In the genomic region with DNA sequence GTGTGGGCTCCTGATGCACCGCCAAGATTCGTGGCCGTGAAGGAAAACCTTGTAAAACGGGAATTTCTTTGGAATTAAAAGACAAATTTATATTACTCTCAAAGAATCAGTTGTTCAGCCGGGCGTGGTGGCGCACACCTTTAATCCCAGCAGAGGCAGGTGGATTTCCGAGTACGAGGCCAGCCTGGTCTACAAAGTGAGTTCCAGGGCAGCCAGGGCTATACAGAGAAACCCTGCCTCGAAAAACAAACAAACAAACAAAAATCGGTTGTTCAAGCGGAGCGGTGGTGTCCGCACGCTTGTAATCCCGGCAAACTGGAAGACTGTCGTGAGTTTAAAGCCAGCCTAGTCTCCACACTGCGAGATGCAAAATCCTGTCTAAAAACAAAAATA, we compare ENCODE assay signal across 8 mouse cellular contexts. TPM values are rescaled to one million over a fixed set of nuclear protein-coding genes. Genes with fewer than 3 reads are reported as not detected.
A peak's percentile ranks its signal among the peaks of the same experiment; 100 is the strongest.
DNase-seq lines count a peak whose midpoint lies in the region; ATAC-seq and TF ChIP-seq lines count a peak whose summit lies in the region.

No protein-coding gene starts in this region.

- TF ChIP-seq CTCF in olfactory bulb, adult 2 months (IDR thresholded peaks at IDR 0.05; ENCODE audit: insufficient read depth, low read depth, low read length): no peak

- no peaks in the 10 kb centered on the region for H3K27me3 ChIP-seq in lung, embryonic 16.5 days (ENCODE audit: control insufficient read depth, insufficient read depth, low read depth, low read length)
- no peaks in the 10 kb centered on the region for H3K27me3 ChIP-seq in forebrain, embryonic 11.5 days (ENCODE audit: control insufficient read depth, insufficient read depth, low read length)
- H3K27me3 ChIP-seq in limb, embryonic 12.5 days: no peaks in the 10 kb centered on the region

- H3K9me3 ChIP-seq in lung, embryonic 16.5 days (ENCODE audit: control insufficient read depth, low read length): no peaks in the 10 kb centered on the region
- H3K9me3 ChIP-seq in forebrain, embryonic 11.5 days (ENCODE audit: control insufficient read depth, low read length): no peaks in the 10 kb centered on the region
- no peaks in the 10 kb centered on the region for H3K9me3 ChIP-seq in limb, embryonic 12.5 days

- peak overlapping the region; percentile 66 for H3K9ac ChIP-seq in lung, embryonic 16.5 days (ENCODE audit: low read length)
- peak overlapping the region; percentile 9; the same call in 1 of the 2 replicates for H3K9ac ChIP-seq in forebrain, embryonic 11.5 days (ENCODE audit: low read length)
- H3K9ac ChIP-seq in limb, embryonic 12.5 days (replicated peaks): no peak overlapping the region

- H3K4me3 ChIP-seq in lung, embryonic 16.5 days (ENCODE audit: low read length): peak overlapping the region; percentile 73
- peak overlapping the region; percentile 57 for H3K4me3 ChIP-seq in forebrain, embryonic 11.5 days (ENCODE audit: low read depth, low read length)
- H3K4me3 ChIP-seq in limb, embryonic 12.5 days (replicated peaks): peak overlapping the region; percentile 77
- H3K4me3 ChIP-seq in olfactory bulb, adult 2 months (ENCODE audit: insufficient read depth, low read depth, low read length): peak overlapping the region; percentile 88

- DNase-seq in lung, postnatal 36 days: no peak
- no peak for DNase-seq in forebrain, embryonic 11.5 days (ENCODE audit: low spot score)
- DNase-seq in urinary bladder, postnatal 10 days (ENCODE audit: low spot score): no peak

- WGBS in lung, embryonic 16.5 days: 13% methylated on average over 18 of the region's 18 CpGs
- WGBS in forebrain, embryonic 11.5 days: 20% methylated on average over 18 of the region's 18 CpGs
- 23% methylated on average over 18 of the region's 18 CpGs for WGBS in limb, embryonic 12.5 days
- 10% methylated on average over 18 of the region's 18 CpGs for WGBS in olfactory bulb, adult 2 months

- H3K4me2 ChIP-seq in lung, embryonic 16.5 days (ENCODE audit: low read depth, low read length): peak overlapping the region; percentile 84
- H3K4me2 ChIP-seq in forebrain, embryonic 11.5 days (ENCODE audit: low read depth, low read length, severe bottlenecking): peak overlapping the region; percentile 79
- peak overlapping the region; percentile 92 for H3K4me2 ChIP-seq in limb, embryonic 12.5 days

- no peaks in the 10 kb centered on the region for H3K36me3 ChIP-seq in lung, embryonic 16.5 days (ENCODE audit: control insufficient read depth, insufficient read depth, low read length)
- H3K36me3 ChIP-seq in forebrain, embryonic 11.5 days (ENCODE audit: control insufficient read depth, insufficient read depth, low read length): no peaks in the 10 kb centered on the region
- peaks cover 2% of the 10 kb centered on the region; the same call in 1 of the 2 replicates for H3K36me3 ChIP-seq in limb, embryonic 12.5 days

- no peak for TF ChIP-seq POLR2A in olfactory bulb, adult 2 months (IDR thresholded peaks at IDR 0.05; ENCODE audit: insufficient read depth, low read depth, low read length)

- no peak for ATAC-seq in lung, embryonic 16.5 days (ENCODE audit: low read depth)
- 0 out of 2 replicates have a peak, but pooled peaks have one; percentile 24 for ATAC-seq in forebrain, embryonic 11.5 days (replicated peaks; ENCODE audit: low FRiP score)
- ATAC-seq in limb, embryonic 12.5 days (ENCODE audit: insufficient number of reproducible peaks, insufficient read depth, low FRiP score, low TSS enrichment, low read depth): peak; percentile 21; the same call in 1 of the 2 replicates
- ATAC-seq in erythroid progenitor cell, adult 5-6 weeks (replicated peaks; ENCODE audit: low FRiP score, poor library complexity, severe bottlenecking): no peak
- no peak for ATAC-seq in granulocyte monocyte progenitor cell, adult 5-6 weeks (replicated peaks; ENCODE audit: poor library complexity, severe bottlenecking)

- H3K27ac ChIP-seq in lung, embryonic 16.5 days (ENCODE audit: low read length): peak overlapping the region; percentile 25
- H3K27ac ChIP-seq in forebrain, embryonic 11.5 days (ENCODE audit: low read depth, low read length): no peak overlapping the region
- no peak overlapping the region for H3K27ac ChIP-seq in limb, embryonic 12.5 days
- no peak overlapping the region for H3K27ac ChIP-seq in olfactory bulb, adult 2 months (ENCODE audit: insufficient read depth, low read depth, low read length)

- H3K4me1 ChIP-seq in lung, embryonic 16.5 days (replicated peaks; ENCODE audit: control insufficient read depth, insufficient read depth, low read length): peaks cover 11% of the 10 kb centered on the region
- peaks cover 6% of the 10 kb centered on the region; the same call in 1 of the 2 replicates for H3K4me1 ChIP-seq in forebrain, embryonic 11.5 days (replicated peaks; ENCODE audit: control insufficient read depth, insufficient read depth, low read length)
- peaks cover 9% of the 10 kb centered on the region for H3K4me1 ChIP-seq in limb, embryonic 12.5 days (replicated peaks)
- peaks cover 8% of the 10 kb centered on the region for H3K4me1 ChIP-seq in olfactory bulb, adult 2 months (ENCODE audit: control insufficient read depth, insufficient read depth, low read length)

RNA-seq across cellular contexts. Expression of gene Rrp12, which starts 0.3 kb away (rescaled TPM):
- polyA plus RNA-seq in lung, embryonic 16.5 days (2015; fragmentation: Nextera tagmentation; extraction: Ambion mirVana): 9.9 and 11.4 TPM in 2 replicates
- polyA plus RNA-seq in forebrain, embryonic 11.5 days (2014; fragmentation: Nextera tagmentation; extraction: Ambion mirVana): 24.3 and 26.1 TPM in 2 replicates
- 22.8 and 23.2 TPM in 2 replicates for polyA plus RNA-seq in limb, embryonic 12.5 days (2016; fragmentation: Nextera tagmentation; extraction: Ambion mirVana)
- not detected in 2 replicates for polyA plus RNA-seq in olfactory bulb, adult 2 months (2012; ENCODE audit: insufficient read depth, insufficient read length, low replicate concordance, missing spikeins)
- 1.1 and 2.1 TPM in 2 replicates for total RNA-seq in erythroid progenitor cell, adult 5-6 weeks (2015; ENCODE audit: low replicate concordance)
- 1.2 TPM in 1 of 2 replicates, not detected in the other for total RNA-seq in erythroid progenitor cell, adult 5-6 weeks (2017; ENCODE audit: low replicate concordance)
- total RNA-seq in granulocyte monocyte progenitor cell, adult 5-6 weeks (2014; fragmentation: Nextera tagmentation): 14.8 and 22.3 TPM in 2 replicates
- 18.1 and 20.1 TPM in 2 replicates for total RNA-seq in granulocyte monocyte progenitor cell, adult 5-6 weeks (2017)

RNA-seq across cellular contexts. Expression of gene Pgam1, which starts 15.4 kb away (rescaled TPM):
- polyA plus RNA-seq in lung, embryonic 16.5 days (2015; fragmentation: Nextera tagmentation; extraction: Ambion mirVana): 609 and 641 TPM in 2 replicates
- 901 and 961 TPM in 2 replicates for polyA plus RNA-seq in forebrain, embryonic 11.5 days (2014; fragmentation: Nextera tagmentation; extraction: Ambion mirVana)
- polyA plus RNA-seq in limb, embryonic 12.5 days (2016; fragmentation: Nextera tagmentation; extraction: Ambion mirVana): 636 and 656 TPM in 2 replicates
- polyA plus RNA-seq in olfactory bulb, adult 2 months (2012; ENCODE audit: insufficient read depth, insufficient read length, low replicate concordance, missing spikeins): 261 and 289 TPM in 2 replicates
- total RNA-seq in erythroid progenitor cell, adult 5-6 weeks (2015; ENCODE audit: low replicate concordance): 102 and 109 TPM in 2 replicates
- 17.3 and 26.3 TPM in 2 replicates for total RNA-seq in erythroid progenitor cell, adult 5-6 weeks (2017; ENCODE audit: low replicate concordance)
- total RNA-seq in granulocyte monocyte progenitor cell, adult 5-6 weeks (2014; fragmentation: Nextera tagmentation): 865 and 869 TPM in 2 replicates
- total RNA-seq in granulocyte monocyte progenitor cell, adult 5-6 weeks (2017): 502 and 504 TPM in 2 replicates

RNA-seq across cellular contexts. Expression of gene Exosc1, which starts 36.9 kb away (rescaled TPM):
- polyA plus RNA-seq in lung, embryonic 16.5 days (2015; fragmentation: Nextera tagmentation; extraction: Ambion mirVana): 60.0 and 65.9 TPM in 2 replicates
- 83.9 and 87.5 TPM in 2 replicates for polyA plus RNA-seq in forebrain, embryonic 11.5 days (2014; fragmentation: Nextera tagmentation; extraction: Ambion mirVana)
- 78.5 and 81.9 TPM in 2 replicates for polyA plus RNA-seq in limb, embryonic 12.5 days (2016; fragmentation: Nextera tagmentation; extraction: Ambion mirVana)
- polyA plus RNA-seq in olfactory bulb, adult 2 months (2012; ENCODE audit: insufficient read depth, insufficient read length, low replicate concordance, missing spikeins): not detected in 2 replicates
- total RNA-seq in erythroid progenitor cell, adult 5-6 weeks (2015; ENCODE audit: low replicate concordance): 16.9 and 21.0 TPM in 2 replicates
- total RNA-seq in erythroid progenitor cell, adult 5-6 weeks (2017; ENCODE audit: low replicate concordance): 7.1 and 14.1 TPM in 2 replicates
- 62.5 and 87.5 TPM in 2 replicates for total RNA-seq in granulocyte monocyte progenitor cell, adult 5-6 weeks (2014; fragmentation: Nextera tagmentation)
- total RNA-seq in granulocyte monocyte progenitor cell, adult 5-6 weeks (2017): 69.5 and 82.4 TPM in 2 replicates

RNA-seq across cellular contexts. Expression of gene Zdhhc16, which starts 37.0 kb away (rescaled TPM):
- polyA plus RNA-seq in lung, embryonic 16.5 days (2015; fragmentation: Nextera tagmentation; extraction: Ambion mirVana): 82.3 and 84.4 TPM in 2 replicates
- 70.7 and 76.6 TPM in 2 replicates for polyA plus RNA-seq in forebrain, embryonic 11.5 days (2014; fragmentation: Nextera tagmentation; extraction: Ambion mirVana)
- 87.6 and 93.2 TPM in 2 replicates for polyA plus RNA-seq in limb, embryonic 12.5 days (2016; fragmentation: Nextera tagmentation; extraction: Ambion mirVana)
- polyA plus RNA-seq in olfactory bulb, adult 2 months (2012; ENCODE audit: insufficient read depth, insufficient read length, low replicate concordance, missing spikeins): not detected in 2 replicates
- total RNA-seq in erythroid progenitor cell, adult 5-6 weeks (2015; ENCODE audit: low replicate concordance): 21.4 and 31.4 TPM in 2 replicates
- total RNA-seq in erythroid progenitor cell, adult 5-6 weeks (2017; ENCODE audit: low replicate concordance): 15.1 and 25.8 TPM in 2 replicates
- 77.4 and 78.5 TPM in 2 replicates for total RNA-seq in granulocyte monocyte progenitor cell, adult 5-6 weeks (2014; fragmentation: Nextera tagmentation)
- total RNA-seq in granulocyte monocyte progenitor cell, adult 5-6 weeks (2017): 42.4 and 47.2 TPM in 2 replicates

RNA-seq across cellular contexts. Expression of gene Frat2, which starts 48.4 kb away (rescaled TPM):
- polyA plus RNA-seq in lung, embryonic 16.5 days (2015; fragmentation: Nextera tagmentation; extraction: Ambion mirVana): 2.8 and 3.3 TPM in 2 replicates
- 10.4 and 14.1 TPM in 2 replicates for polyA plus RNA-seq in forebrain, embryonic 11.5 days (2014; fragmentation: Nextera tagmentation; extraction: Ambion mirVana)
- polyA plus RNA-seq in limb, embryonic 12.5 days (2016; fragmentation: Nextera tagmentation; extraction: Ambion mirVana): 5.0 and 5.6 TPM in 2 replicates
- not detected in 2 replicates for polyA plus RNA-seq in olfactory bulb, adult 2 months (2012; ENCODE audit: insufficient read depth, insufficient read length, low replicate concordance, missing spikeins)
- total RNA-seq in erythroid progenitor cell, adult 5-6 weeks (2015; ENCODE audit: low replicate concordance): 5.4 TPM in 2 replicates
- 2.6 and 3.9 TPM in 2 replicates for total RNA-seq in erythroid progenitor cell, adult 5-6 weeks (2017; ENCODE audit: low replicate concordance)
- 18.9 and 20.6 TPM in 2 replicates for total RNA-seq in granulocyte monocyte progenitor cell, adult 5-6 weeks (2014; fragmentation: Nextera tagmentation)
- total RNA-seq in granulocyte monocyte progenitor cell, adult 5-6 weeks (2017): 25.7 and 33.4 TPM in 2 replicates

Comparison
In these comparisons a context has a peak if more than half of its experiments do, and no peak if none do; other contexts are left out.
1. ATAC-seq: peak in forebrain, embryonic 11.5 days (single experiment) and limb, embryonic 12.5 days (single experiment); none in lung, embryonic 16.5 days (single experiment), erythroid progenitor cell, adult 5-6 weeks (single experiment) and granulocyte monocyte progenitor cell, adult 5-6 weeks (single experiment).
2. RNA of gene Rrp12, which starts 0.3 kb away (polyA plus RNA-seq): 24.3 to 26.1 TPM in forebrain, embryonic 11.5 days, 22.8 to 23.2 TPM in limb, embryonic 12.5 days and 9.9 to 11.4 TPM in lung, embryonic 16.5 days; not detected in olfactory bulb, adult 2 months; every median in the first group is over 10 times any median in the second.
3. RNA of gene Exosc1, which starts 36.9 kb away (polyA plus RNA-seq): 83.9 to 87.5 TPM in forebrain, embryonic 11.5 days, 78.5 to 81.9 TPM in limb, embryonic 12.5 days and 60.0 to 65.9 TPM in lung, embryonic 16.5 days; not detected in olfactory bulb, adult 2 months; every median in the first group is over 10 times any median in the second.
4. Peak in every context shown above with its lines, with median percentiles within 50 percentile points of each other: H3K4me2 ChIP-seq and H3K4me3 ChIP-seq.